Mouse (Mus musculus) heart, postnatal 0 days (tissue): ENCODE results near the gene Tnfrsf8.

Source experiments
- CTCF ChIP-seq: IDR thresholded peaks from 2 replicates; pipeline ENCODE4 v1.5.1; 2016; ENCODE audit warnings: antibody characterized with exemption, control low read depth, low read depth
- EP300 ChIP-seq: IDR thresholded peaks from 2 replicates; pipeline ENCODE4 v1.6.1; 2016; ENCODE audit warnings: antibody characterized with exemption, low read depth

DNA sequence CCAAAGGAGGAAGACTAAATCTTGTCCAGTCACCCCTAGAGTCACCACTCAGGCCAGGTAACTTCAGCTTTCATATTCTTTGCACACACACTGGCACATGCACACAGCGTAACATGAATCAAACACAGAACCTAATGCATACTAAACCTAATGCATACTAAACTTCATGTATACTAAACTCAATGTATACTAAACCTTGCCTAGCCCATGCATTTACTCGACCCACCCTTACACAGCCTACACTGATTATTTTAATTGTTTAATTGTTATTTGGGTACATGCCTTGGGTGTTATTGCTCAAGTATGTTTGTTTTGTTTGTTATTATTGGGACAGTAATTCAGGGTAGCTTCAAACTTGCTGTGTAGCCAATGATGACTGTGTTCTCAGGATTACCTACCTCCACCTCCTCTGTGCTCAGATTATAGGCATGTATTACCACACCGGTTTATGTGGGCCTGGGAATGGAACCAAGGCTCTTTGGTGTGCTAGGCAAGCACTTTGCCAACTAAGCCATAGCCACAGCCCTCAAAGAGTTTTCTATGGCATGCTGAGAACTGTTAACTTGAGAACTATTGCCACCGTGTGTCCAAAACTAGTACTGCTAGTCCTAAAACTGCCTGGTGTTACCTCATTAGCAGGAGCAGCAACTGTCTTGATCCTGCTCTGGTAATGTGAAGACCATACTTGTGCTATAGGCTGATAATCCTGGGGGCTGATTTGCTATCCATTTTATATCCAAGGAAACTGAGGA lies 28.4 kb downstream of the Tnfrsf8 start:
- peak; percentile 92 for TF ChIP-seq CTCF
- no peak for TF ChIP-seq EP300
